Mouse (Mus musculus): Measurements from ENCODE around the gene Sh2b1.
A peak's percentile ranks its signal among the peaks of the same experiment; 100 is the strongest.
"Not testable (repeated sequence)": the region's sequence is repeated elsewhere in the genome, so short reads cannot be mapped to it uniquely, and the experiment has no call there.

The Sh2b1 gene

GRCm38 (mm10) chr7:126474993-126475581 lies at the start of gene Sh2b1:
Gene Sh2b1, minus strand, starts transcription at chr7:126475424.
- peak; percentile 23 for DNase-seq (ENCODE audit: extremely low read depth, low read depth, low spot score)

DNA sequence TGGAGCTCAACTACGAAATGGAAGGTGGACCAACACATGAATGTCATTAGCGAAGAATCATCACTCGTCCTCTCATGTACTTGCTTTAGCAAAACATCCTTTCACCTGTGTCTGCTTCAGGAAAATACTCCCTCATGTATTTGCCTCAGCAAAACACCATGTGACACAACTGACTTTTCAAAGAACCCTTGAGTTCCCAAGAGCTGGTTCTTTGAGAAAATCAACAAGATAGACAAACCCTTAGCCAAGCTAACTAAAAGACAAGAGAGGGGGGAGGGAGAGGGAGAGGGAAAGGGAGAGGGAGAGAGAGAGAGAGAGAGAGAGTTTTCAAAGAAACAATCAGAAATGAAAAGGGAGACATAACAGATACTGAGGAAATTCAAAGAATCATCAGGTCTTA lies 48.1 kb upstream of the Sh2b1 start:
- no peak for DNase-seq (ENCODE audit: extremely low read depth, low read depth, low spot score)

DNA sequence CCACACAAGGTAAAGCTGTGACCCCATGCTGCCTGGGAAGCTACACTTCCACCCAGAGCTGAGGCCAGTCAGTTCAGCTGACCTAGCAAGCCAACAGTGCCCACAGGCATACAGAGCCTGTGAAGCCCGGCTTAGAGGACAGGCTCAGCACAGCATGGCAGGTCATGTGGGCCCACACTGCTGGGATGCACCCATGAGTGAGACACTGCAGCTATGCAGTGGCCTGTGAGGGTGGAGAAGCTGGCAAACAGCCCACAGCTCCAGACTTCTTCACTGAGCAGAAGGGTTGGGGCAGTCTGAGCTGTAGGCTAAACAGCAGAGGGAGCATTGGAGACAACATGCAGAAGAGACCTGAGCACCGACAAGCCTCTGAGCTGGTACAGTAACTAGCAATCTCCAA lies 44.3 kb upstream of the Sh2b1 start:
- no peak for DNase-seq (ENCODE audit: extremely low read depth, low read depth, low spot score)

DNA sequence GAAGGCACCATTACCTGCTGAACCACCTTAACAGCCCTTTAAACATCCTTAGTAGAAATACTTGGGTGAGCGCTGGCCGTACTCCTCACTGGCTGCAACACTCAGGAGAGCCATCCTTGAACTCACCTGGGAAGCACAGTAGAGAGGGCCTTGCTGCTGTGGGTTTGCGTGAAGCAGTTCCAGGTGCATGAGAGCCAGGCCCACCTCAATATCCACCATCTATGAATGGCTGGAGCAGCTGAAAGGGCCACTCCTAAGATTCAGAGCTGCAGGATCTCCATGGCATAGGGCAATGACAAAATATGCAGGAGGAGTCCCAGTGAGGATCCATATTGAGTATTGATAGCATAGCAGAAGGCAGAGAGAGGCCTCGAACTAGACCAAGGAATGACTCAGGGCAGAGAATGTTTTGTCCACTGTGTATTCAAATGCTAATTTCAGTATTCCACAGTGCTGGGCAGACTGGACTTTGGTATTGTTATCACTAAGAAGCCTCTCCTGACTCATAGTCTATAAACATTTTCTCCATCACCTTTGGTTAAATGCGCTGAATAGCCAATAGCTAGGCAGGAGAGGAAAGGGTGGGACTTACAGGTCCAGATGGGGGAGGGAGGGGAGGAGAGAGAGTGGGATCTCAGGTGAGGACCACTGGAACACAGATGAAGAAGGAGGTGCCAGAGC lies 43.2 kb upstream of the Sh2b1 start:
- no peak for DNase-seq (ENCODE audit: extremely low read depth, low read depth, low spot score)

GRCm38 (mm10) chr7:126511287-126511686 lies 36.1 kb upstream of the Sh2b1 start:
- no peak for DNase-seq (ENCODE audit: extremely low read depth, low read depth, low spot score)

DNA sequence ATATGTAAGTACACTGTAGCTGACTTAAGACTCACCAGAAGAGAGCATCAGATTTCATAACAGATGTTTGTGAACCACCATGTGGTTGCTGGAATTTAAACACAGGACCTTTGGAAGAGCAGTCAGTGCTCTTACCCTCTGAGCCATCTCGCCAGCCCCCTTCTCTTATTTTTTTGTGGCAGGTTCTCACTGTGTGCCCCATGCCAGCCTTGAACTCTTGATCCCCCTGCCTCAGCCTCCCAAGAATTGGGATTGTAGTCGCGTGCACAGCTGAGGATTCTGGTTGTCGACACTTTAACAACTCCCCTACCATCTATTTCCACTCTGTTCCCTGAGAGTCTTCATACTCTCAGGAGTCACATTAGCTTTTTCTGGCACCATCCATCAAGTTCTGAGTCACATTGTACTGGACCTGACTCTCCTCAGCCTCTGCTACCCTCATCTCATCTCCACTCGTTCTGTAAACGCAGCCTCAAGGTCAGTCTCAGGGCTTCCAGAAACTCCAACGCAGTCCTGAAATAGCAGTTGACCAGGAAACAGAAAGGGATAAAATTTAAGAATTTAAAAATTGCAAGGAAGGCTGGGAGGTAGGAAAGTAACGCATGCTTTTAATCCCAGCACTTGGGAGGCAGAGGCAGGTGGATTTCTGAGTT lies 32.0 kb upstream of the Sh2b1 start:
- DNase-seq (ENCODE audit: extremely low read depth, low read depth, low spot score): no peak

GRCm38 (mm10) chr7:126504913-126505312 lies 29.7 kb upstream of the Sh2b1 start:
- DNase-seq (ENCODE audit: extremely low read depth, low read depth, low spot score): no peak

DNA sequence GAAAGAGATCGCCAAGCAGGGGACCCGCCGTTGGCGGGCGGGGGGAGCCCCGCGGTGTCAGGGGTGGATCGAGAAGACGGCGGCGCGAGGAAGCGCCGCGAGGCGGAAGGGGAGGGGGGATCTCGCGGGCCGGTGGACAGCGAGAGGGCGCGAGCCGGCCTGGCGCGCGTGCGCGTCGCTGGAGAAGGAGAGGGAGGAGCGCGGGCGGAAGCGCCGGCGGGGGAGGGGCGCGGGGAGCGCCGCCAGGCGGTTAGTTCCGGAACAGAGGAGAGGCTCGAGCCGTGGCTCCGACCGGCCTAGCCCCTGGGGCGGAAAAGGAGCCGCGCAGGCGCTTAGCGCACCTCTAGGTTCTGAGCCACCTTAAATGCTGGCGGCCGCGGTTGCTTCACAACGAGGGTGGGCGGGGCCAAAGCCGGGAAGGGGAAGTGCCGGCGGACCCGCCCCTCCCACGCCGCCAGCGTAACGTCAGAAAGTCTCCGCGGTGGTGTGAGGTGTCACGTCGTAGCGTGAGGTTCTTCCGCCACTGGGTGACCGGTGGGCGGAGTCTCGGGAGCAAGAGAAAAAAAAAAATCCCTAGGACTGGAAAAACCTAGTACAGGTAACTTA lies 28.2 kb upstream of the Sh2b1 start, which contains the start of gene Atxn2l:
Atxn2l (minus strand) TSS at position 165 of the 606 bp plus-strand sequence.
- peak; percentile 70 for DNase-seq (ENCODE audit: extremely low read depth, low read depth, low spot score)

GRCm38 (mm10) chr7:126502751-126503150 lies 27.5 kb upstream of the Sh2b1 start:
- DNase-seq (ENCODE audit: extremely low read depth, low read depth, low spot score): no peak

DNA sequence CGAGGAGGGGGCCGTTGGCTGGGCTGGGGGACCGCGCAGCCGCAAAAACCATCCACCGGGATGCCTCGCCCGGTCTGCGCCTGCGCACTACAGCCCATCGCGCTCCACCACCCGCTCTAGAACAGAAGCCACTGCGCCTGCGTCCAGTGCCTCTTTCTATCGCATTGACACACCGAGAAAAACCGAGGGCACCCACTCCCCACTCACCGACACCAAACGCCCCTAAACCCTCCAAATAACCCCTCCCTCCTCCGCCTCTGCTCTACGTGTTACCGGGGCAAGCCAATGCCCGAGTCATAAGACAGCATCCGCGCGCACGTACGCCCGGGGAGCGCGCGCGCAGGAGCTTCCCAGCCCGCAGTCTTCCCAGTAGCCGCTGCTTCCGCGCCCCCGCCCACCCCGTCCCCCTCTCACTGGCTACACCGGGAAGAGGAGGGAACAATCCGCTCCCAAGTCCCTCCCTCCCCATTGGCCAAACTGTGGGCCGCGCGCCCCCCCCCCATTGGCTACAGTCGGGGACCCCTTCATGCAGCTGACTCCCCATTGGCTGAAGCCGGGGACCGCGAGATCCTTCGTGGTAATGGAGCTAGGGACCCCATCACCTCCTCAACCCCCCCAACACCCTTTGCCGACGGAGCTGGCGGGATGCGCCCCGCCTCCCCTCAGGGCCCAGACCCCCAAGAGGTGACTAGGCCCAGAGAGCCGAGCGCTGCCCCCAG lies 27.0 kb upstream of the Sh2b1 start:
- DNase-seq (ENCODE audit: extremely low read depth, low read depth, low spot score): no peak

DNA sequence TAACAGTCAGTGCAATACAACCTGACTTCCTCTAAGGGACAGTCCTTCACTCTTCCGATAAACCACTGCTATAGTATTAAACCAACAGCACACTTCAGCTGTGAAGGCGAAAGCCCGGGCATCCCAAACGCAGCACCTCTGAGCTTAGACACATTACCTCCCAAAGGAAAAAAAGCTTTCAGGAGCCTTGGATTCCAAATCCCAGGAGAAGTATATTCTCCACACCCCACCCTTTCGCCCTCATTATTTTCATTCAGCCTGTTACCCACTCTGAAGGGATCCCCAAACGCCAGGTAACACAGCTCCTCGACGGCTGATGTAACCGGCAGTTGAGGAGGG lies 26.4 kb upstream of the Sh2b1 start:
- no peak for DNase-seq (ENCODE audit: extremely low read depth, low read depth, low spot score)

- DNase-seq (ENCODE audit: extremely low read depth, low read depth, low spot score): no peak
These were observed 24.2 kb upstream of the Sh2b1 start for GRCm38 (mm10) chr7:126499416-126499815.

DNA sequence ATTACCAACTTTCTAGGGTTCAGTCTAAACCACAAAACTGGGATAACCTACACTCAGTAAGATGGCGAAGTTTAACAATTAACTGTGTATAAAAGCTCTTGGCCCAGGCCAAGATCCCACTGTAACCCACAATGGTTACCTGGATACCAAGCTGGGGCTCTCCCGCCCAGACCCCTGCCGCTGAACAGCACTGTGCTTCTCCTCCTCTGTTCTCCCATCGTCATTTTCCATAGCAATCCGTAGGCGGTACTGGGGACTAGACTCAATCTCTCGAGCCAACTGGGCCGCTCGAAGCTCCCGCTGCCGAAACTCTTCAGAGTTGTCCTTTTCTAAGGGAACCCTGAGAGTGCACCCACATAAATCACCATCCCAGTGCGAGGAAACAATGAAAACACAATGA lies 22.7 kb upstream of the Sh2b1 start:
- no peak for DNase-seq (ENCODE audit: extremely low read depth, low read depth, low spot score)

GRCm38 (mm10) chr7:126496475-126496874 lies 21.3 kb upstream of the Sh2b1 start:
- no peak for DNase-seq (ENCODE audit: extremely low read depth, low read depth, low spot score)

- DNase-seq (ENCODE audit: extremely low read depth, low read depth, low spot score): no peak
These were observed 18.9 kb upstream of the Sh2b1 start for GRCm38 (mm10) chr7:126494120-126494519.

GRCm38 (mm10) chr7:126491973-126492372 lies 16.7 kb upstream of the Sh2b1 start:
- DNase-seq (ENCODE audit: extremely low read depth, low read depth, low spot score): no peak

DNA sequence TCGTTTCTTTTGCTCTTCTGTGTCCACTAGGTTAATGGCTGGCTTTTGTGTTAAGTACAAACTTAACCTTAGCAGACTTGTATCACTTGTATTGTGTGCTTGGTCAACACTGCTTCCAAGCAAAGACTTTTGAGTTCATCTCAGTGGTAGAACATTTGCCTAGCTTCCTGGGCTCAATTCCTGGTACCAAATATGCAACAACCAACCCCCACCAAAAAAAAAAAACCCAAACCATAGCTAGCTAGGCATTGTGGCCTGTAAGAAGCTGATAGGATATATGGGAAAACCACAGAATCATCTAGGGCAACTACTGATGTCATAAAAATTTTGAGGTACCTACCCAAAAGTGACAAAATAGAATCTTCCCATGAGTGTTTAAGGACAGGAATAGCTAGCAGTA lies 15.8 kb upstream of the Sh2b1 start:
- no peak for DNase-seq (ENCODE audit: extremely low read depth, low read depth, low spot score)

GRCm38 (mm10) chr7:126487617-126488385 lies 12.6 kb upstream of the Sh2b1 start:
- not testable (repeated sequence) for DNase-seq (ENCODE audit: extremely low read depth, low read depth, low spot score)

DNA sequence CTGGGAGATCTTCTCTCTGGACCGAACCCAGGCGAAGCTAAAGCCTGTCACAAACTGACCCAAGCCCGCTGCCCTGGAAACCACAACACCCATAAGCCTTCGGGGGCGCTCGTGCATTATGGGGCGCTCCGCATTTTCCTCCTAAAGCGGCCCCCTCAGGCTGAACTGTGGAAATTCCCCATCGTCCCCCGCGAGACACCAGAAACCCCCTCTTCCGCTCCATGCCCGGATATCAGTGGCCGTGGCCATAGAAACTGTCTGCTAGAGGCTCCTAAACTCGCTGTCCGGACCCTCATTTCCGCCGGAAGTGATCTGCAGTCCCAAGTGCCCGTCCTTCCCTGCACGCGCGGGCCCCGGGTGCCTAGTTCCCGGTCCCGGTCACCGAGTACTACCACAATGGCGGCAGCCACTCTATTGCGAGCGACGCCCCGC lies 11.8 kb upstream of the Sh2b1 start, which contains the start of gene Tufm:
Tufm (plus strand) TSS at position 310 of the 432 bp plus-strand sequence.
- no peak for DNase-seq (ENCODE audit: extremely low read depth, low read depth, low spot score)

DNA sequence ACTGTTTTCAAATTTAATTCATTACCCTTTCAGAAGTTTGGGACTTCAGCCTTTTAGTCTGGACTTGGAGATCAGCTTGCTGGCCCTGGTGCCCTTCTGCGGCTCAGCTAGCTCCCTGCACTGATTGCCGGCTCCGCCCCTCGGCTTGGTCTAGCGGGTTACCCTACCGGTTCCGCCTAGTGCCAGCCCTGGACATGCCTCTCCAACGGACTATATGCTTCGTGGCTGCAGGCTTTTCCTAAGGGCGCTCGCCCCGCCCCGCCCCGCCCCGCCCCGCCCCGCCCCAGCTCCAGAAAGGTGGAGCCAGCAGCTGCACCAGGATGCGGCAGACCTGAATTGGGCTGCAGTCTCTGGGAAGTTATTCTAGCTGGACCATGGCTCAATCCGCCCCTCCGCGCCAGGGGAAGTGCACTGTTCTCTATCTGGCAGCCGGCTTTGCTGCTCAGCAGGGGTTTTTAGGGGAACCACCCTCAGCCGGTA lies 7.2 kb upstream of the Sh2b1 start:
- DNase-seq (ENCODE audit: extremely low read depth, low read depth, low spot score): no peak
